Mouse (Mus musculus): ENCODE measurements around the gene Matn4.
"Not testable (repeated sequence)": the region's sequence is repeated elsewhere in the genome, so short reads cannot be mapped to it uniquely, and the experiment has no call there.

Matn4 gene

DNA sequence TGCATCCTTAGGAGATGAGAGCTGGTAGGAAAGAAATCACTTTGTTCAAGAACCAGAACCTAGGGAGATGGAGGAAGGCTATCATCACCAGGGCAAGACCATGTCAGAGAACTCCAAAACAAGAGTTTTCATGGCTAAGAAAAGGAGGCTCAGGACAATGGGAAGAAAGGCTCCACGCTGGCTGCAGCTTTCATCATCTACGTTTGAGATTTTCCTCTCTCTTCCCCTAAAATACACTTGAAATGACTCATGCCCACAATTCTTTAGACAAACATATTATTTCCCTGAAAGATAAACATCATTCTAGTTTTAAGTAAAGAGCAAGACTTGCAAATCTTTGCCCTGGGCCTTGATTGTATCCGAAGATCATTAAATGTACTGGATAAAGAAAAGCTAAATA lies 33.6 kb downstream of the Matn4 start:
- DNase-seq (ENCODE audit: low spot score), result no peak

DNA sequence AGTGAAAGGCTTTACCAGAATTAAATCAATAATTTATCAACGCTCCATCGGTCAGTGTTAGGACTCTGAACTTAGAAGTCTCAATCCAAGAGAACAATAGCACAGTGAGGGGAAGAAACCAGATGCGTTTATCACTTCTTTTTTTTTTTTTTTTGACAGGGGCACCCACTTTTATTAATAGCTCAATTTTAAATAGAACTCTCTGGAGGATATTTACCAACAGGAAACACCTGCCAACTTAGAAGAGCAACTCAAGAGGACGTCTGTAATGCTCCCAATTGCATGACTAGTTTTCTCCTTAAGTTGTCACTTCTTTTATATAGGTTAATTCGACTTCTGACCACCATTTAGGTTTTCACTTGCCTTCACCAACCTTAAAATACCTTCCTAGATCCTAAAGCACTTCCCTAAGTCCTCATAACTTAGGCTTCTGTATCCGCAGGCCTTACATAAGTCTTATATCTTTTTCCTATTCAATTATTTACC lies 36.3 kb downstream of the Matn4 start:
- no peak for DNase-seq (ENCODE audit: low spot score)

DNA sequence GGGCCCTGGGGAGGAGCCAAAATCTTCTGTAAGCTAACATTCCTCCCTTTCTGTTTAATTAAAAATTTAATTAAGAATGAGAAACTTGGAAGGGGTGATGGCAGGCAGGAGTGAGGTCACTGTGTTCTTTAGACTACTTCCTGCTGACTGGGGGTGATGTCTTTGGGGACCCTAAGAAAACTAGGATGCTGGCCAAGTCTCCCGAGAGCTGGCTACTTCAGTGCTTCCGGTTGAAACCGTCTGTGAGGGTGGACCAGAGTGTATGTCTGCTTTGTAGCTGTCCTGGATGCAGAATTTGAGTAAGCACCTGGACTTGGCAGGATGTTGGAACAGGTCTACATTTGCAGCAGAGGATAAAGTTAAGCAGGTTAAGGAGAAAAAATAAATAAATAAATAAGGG lies 38.0 kb downstream of the Matn4 start:
- DNase-seq (ENCODE audit: low spot score), result no peak

DNA sequence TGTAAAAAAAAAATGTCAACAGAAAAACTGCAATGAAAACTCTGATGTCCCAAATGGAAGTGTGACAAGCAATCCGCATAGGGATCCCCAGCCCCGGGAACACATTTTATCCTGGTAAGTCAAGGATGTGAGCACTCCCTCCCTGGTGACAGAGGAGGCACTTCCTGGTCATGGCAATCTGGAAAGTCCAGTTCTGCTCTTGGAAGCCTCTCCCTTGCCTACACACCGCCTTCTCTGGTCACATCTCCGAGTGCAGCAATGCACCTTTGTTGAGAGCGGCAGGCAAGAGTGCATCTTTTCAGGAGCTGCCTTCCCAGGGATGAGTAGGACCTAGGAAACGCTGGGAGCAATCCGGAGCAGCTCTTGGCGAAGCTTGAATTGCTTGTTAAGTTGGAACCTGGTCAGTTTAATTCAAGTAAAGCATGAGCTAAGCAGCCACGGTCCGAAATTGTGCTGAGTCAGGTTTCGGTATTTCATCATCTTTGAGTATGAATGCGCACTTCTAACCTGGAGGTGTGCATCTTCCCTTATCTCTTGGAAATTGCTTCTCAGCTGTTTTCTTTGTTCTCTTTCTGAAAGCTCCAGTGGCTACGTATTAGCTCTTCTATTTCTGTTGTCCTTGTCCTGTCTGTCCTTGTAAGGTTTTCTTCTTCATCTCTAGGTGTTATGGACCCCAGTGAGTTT lies 43.8 kb downstream of the Matn4 start:
- DNase-seq (ENCODE audit: low spot score), result no peak

DNA sequence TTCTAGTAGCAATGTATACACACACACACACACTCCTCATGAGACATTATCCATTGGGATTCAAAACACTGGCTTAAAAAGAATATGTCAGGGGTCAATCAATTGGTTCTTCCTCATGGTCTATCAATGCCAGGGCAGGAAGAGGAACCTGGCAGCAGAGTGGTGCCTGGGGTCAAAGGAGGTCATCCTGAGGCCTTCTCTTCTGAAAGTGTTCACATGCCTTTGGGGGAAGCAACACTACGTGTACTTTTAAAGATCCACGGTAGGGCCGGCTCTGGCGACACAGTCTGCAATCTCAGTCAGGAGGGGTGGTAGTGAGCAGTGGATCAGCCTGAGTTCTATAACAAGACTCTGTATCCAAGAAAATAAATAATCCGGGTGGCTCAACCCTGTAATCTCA lies 45.3 kb downstream of the Matn4 start:
- no peak for DNase-seq (ENCODE audit: low spot score)

DNA sequence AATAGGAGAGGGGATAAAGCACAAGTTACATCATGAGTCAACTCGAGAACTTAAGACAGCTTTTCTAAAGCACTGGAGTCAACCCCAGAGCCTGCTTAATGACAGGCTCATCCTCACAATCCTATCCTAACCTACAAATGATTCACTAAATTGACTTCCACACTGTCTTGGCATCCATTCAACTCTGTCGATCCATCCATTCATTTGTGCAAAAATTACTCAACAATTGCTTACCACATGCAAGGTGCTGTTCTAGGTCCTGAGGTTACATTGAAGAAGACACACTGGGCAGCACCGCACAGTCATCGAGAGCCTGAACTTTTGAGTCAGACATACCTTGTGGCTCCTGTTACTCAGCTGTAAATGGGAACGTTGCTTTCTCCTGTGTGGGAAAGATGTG lies 45.9 kb downstream of the Matn4 start:
- no peak for DNase-seq (ENCODE audit: low spot score)

DNA sequence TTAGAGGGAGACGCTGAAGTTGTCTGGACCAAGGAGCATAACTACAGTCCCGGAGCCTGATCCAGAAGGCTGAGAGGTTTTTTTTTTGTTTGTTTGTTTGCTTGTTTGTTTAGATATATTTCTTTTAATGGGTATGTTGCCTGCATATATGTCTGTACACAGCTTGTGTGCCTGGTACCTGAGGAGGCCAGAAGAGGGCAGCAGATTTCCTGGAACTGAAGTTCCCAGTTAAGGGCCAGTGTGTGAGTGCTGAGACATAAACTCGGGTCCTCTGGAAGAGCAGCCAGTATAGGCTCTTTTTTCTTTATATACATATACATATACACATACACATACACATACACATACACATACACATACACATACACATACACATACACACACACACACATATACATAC lies 46.6 kb downstream of the Matn4 start:
- DNase-seq (ENCODE audit: low spot score), result no peak

DNA sequence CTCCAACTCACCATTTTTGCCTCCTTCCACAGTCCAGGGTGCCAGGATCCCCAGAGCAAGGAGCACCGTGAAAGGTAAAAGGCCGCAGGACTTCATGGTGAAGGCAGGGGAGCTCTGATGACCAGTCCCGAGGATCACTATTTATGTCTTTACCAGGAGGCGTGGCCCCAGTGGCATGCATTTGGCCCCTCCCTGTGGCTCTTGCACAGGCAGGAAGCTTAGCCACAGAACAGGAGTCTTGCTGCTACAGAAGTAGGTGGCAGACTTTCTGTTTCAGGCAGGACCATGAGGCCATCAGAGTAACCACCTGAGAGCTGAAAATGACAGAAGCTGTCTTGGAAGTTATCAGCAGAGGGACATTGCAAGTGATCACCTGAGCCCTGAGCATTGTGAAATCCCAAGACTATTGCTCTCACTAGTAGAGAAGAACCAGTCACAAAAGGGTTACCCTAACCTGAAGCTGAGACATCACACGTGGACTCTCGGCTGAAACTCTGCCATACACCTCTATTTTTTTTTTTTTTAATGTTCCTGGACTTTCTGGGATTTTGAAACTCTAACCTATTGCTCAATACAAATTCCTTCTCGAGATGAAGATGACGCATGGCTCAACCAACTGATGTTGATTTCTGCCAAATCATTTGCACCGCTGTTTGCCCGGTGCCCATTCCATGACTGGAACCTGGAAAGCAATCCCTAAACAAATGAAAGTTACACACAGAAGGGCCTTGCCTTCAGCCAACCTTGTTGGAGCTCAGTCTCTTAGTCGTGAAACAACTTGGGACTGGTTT lies 48.6 kb downstream of the Matn4 start:
- DNase-seq (ENCODE audit: low spot score), result no peak

DNA sequence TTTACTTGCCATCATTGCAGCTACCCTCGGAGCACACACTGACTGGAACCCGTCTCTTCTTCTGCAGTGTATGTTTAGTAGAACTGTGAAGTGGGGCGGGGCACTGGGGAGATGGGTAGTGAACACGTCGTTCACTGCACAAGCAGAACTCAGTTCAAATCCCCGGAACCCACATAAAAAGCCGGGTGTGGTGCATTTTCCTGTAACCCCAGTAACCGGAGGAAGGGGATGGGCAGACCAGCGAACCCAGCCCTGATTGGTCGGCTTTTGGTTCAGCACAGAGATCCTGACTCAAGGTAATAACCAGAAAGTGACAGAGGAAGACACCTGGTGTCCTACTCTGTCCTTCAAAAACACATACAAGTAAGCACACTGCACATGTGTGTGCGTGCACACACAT lies 51.6 kb downstream of the Matn4 start:
- DNase-seq (ENCODE audit: low spot score), result no peak

DNA sequence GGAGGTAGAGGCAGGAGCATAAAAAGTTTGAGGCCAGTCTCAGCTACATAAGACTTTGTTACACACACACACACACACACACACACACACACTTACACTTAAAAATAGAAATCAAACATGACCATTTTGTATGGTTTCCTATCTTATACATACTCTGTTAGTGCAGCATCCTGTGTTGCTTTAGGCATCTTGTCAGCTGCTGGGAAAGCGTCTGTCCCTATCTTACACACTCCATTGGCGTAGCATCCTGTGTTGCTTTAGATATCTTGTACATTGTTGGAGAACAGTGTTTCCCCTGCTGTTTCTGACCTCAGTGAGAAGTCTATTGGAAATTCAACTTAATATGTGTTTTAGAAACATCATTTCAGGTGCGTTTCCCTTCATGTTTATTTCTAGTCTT lies 52.3 kb downstream of the Matn4 start:
- DNase-seq (ENCODE audit: low spot score), result no peak

DNA sequence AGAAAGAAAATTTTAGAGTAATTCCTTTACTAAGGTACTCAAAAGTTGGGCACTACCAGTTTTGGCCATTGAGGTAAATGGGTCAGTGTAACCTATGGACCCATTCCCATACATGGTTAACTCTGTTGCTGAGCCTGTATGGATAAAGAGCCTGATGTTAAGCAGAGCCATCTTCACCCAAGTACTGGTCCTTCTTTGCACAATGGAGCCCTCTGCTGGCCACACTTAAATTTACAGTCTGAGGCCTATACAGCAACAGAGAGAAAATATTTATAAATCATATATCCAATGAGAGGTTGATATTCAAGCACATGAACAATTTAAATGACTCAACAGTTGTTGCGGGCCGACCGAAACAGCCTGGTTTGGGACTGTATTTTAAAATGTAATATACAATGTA lies 56.0 kb downstream of the Matn4 start:
- DNase-seq (ENCODE audit: low spot score), result no peak

DNA sequence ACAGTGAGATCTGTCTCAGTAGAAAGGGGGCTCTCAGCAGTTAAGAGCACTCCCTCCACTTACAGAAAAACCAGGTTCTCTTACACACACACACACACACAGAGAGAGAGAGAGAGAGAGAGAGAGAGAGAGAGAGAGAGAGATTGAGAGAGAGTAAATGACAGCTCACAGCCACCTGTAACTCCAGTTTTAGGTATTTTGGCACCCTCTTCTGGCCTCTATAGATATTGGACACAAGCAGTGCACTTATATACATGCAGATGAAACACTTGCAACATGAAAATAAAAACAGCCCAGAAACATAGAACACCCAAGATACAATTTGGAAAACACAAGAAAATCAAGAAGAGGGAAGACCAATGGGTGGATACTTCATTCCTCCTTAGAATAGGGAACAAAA lies 57.3 kb downstream of the Matn4 start:
- DNase-seq (ENCODE audit: low spot score), result not testable (repeated sequence)

DNA sequence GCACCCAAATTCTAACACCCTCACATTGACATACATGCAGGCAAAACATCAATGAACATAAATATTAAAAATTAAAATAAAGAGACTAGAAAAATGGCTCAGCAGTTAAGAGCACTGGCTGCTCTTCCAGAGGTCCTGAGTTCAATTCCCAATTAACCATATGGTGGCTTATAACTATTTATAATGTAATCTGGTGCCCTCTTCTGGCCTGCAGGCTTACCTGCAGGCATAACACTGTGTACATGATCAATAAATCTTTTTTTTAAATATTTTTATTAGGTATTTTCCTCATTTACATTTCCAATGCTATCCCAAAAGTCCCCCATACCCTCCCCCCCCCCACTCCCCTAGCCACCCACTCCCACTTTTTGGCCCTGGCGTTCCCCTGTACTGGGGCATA lies 61.2 kb downstream of the Matn4 start:
- not testable (repeated sequence) for DNase-seq (ENCODE audit: low spot score)

Measured in ovary, adult 18-20 months (tissue).